Mouse (Mus musculus): Measurements from ENCODE around the gene Zfp26. TPM values are rescaled to one million over a fixed set of nuclear protein-coding genes. Genes with fewer than 3 reads are reported as not detected.

The Zfp26 gene
- polyA plus RNA-seq, 1 experiment: 0.08 TPM

GRCm38 (mm10) chr9:20466761-20467442 lies 6.9 kb upstream of the Zfp26 start:
- no peak for TF ChIP-seq GATA1 (IDR thresholded peaks at IDR 0.05; ENCODE audit: borderline replicate concordance, low read length)
- no peak for TF ChIP-seq FLI1 (IDR thresholded peaks at IDR 0.05; ENCODE audit: low read length)
- peaks cover 25% of the 10 kb centered on the region for H3K9me3 ChIP-seq
- H3K36me3 ChIP-seq (replicated peaks; ENCODE audit: low read length): peaks cover 33% of the 10 kb centered on the region
- H3K4me1 ChIP-seq: peaks cover 16% of the 10 kb centered on the region
- H3K27me3 ChIP-seq (replicated peaks): peaks cover 10% of the 10 kb centered on the region
- H3K4me3 ChIP-seq (replicated peaks): no peak overlapping the region

GRCm38 (mm10) chr9:20453647-20454046 lies 6.3 kb downstream of the Zfp26 start:
- H3K4me1 ChIP-seq: peaks cover 26% of the 10 kb centered on the region; the same call in 1 of the 2 replicates
- H3K9me3 ChIP-seq: no peaks in the 10 kb centered on the region
- H3K27me3 ChIP-seq (replicated peaks): no peaks in the 10 kb centered on the region
- no peak overlapping the region for H3K4me3 ChIP-seq (replicated peaks)
- H3K36me3 ChIP-seq (replicated peaks; ENCODE audit: low read length): peaks cover 74% of the 10 kb centered on the region
- TF ChIP-seq FLI1 (IDR thresholded peaks at IDR 0.05; ENCODE audit: low read length) (no peak), GATA1 (IDR thresholded peaks at IDR 0.05; ENCODE audit: borderline replicate concordance, low read length) (no peak)

GRCm38 (mm10) chr9:20451493-20451892 lies 8.5 kb downstream of the Zfp26 start:
- no peaks in the 10 kb centered on the region for H3K27me3 ChIP-seq (replicated peaks)
- peaks cover 7% of the 10 kb centered on the region; the same call in 1 of the 2 replicates for H3K4me1 ChIP-seq
- H3K9me3 ChIP-seq: no peaks in the 10 kb centered on the region
- peaks cover 72% of the 10 kb centered on the region for H3K36me3 ChIP-seq (replicated peaks; ENCODE audit: low read length)
- TF ChIP-seq FLI1 (IDR thresholded peaks at IDR 0.05; ENCODE audit: low read length): no peak
- TF ChIP-seq GATA1 (IDR thresholded peaks at IDR 0.05; ENCODE audit: borderline replicate concordance, low read length): no peak
- H3K4me3 ChIP-seq (replicated peaks): no peak overlapping the region

- H3K9me3 ChIP-seq: peaks cover 8% of the 10 kb centered on the region
- TF ChIP-seq GATA1 (IDR thresholded peaks at IDR 0.05; ENCODE audit: borderline replicate concordance, low read length) (no peak), FLI1 (IDR thresholded peaks at IDR 0.05; ENCODE audit: low read length) (no peak)
- no peaks in the 10 kb centered on the region for H3K4me1 ChIP-seq
- H3K4me3 ChIP-seq (replicated peaks): no peak overlapping the region
- peaks cover 95% of the 10 kb centered on the region for H3K36me3 ChIP-seq (replicated peaks; ENCODE audit: low read length)
- no peaks in the 10 kb centered on the region for H3K27me3 ChIP-seq (replicated peaks)
These were observed 16.7 kb downstream of the Zfp26 start for GRCm38 (mm10) chr9:20443183-20443783.

GRCm38 (mm10) chr9:20430004-20430403 lies 30.0 kb downstream of the Zfp26 start:
- no peaks in the 10 kb centered on the region for H3K9me3 ChIP-seq
- peaks cover 15% of the 10 kb centered on the region for H3K36me3 ChIP-seq (replicated peaks; ENCODE audit: low read length)
- no peak overlapping the region for H3K4me3 ChIP-seq (replicated peaks)
- no peaks in the 10 kb centered on the region for H3K4me1 ChIP-seq
- TF ChIP-seq FLI1 (IDR thresholded peaks at IDR 0.05; ENCODE audit: low read length): no peak
- no peak for TF ChIP-seq GATA1 (IDR thresholded peaks at IDR 0.05; ENCODE audit: borderline replicate concordance, low read length)
- H3K27me3 ChIP-seq (replicated peaks): no peaks in the 10 kb centered on the region

GRCm38 (mm10) chr9:20411460-20411859 lies 48.5 kb downstream of the Zfp26 start:
- no peak overlapping the region for H3K4me3 ChIP-seq (replicated peaks)
- no peaks in the 10 kb centered on the region for H3K36me3 ChIP-seq (replicated peaks; ENCODE audit: low read length)
- H3K27me3 ChIP-seq (replicated peaks): no peaks in the 10 kb centered on the region
- TF ChIP-seq FLI1 (IDR thresholded peaks at IDR 0.05; ENCODE audit: low read length): no peak
- TF ChIP-seq GATA1 (IDR thresholded peaks at IDR 0.05; ENCODE audit: borderline replicate concordance, low read length): no peak
- H3K4me1 ChIP-seq: no peaks in the 10 kb centered on the region
- no peaks in the 10 kb centered on the region for H3K9me3 ChIP-seq

- no peaks in the 10 kb centered on the region for H3K9me3 ChIP-seq
- no peaks in the 10 kb centered on the region for H3K36me3 ChIP-seq (replicated peaks; ENCODE audit: low read length)
- H3K27me3 ChIP-seq (replicated peaks): no peaks in the 10 kb centered on the region
- H3K4me3 ChIP-seq (replicated peaks): no peak overlapping the region
- H3K4me1 ChIP-seq: no peaks in the 10 kb centered on the region
- TF ChIP-seq GATA1 (IDR thresholded peaks at IDR 0.05; ENCODE audit: borderline replicate concordance, low read length): no peak
- no peak for TF ChIP-seq FLI1 (IDR thresholded peaks at IDR 0.05; ENCODE audit: low read length)
These were observed 50.6 kb downstream of the Zfp26 start for GRCm38 (mm10) chr9:20409319-20409718.

DNA sequence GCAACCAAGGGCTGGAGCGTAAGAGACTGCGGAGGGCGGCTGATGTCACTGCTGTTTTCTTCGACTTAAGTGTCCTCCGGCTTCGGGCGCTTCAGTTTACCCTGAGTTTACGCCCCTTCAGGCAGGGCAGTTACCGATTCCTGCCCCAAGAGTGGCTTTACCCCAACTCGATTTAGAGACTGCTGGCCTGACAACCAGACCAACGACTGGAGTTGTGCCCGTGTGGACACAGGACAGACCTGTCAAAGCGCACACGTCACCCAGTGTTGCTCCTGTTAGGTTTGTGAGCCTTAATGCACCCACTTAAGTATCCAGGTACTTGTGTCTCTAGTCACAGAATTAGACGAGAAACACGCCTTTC lies 74.6 kb downstream of the Zfp26 start:
- Histone ChIP-seq H3K4me1 (peaks cover 22% of the 10 kb centered on the region), H3K9me3 (peaks cover 22% of the 10 kb centered on the region), H3K36me3 (replicated peaks; ENCODE audit: low read length) (no peaks in the 10 kb centered on the region), H3K4me3 (replicated peaks) (peak overlapping the region; percentile 98), H3K27me3 (replicated peaks) (no peaks in the 10 kb centered on the region)
- TF ChIP-seq FLI1 (IDR thresholded peaks at IDR 0.05; ENCODE audit: low read length): no peak

DNA sequence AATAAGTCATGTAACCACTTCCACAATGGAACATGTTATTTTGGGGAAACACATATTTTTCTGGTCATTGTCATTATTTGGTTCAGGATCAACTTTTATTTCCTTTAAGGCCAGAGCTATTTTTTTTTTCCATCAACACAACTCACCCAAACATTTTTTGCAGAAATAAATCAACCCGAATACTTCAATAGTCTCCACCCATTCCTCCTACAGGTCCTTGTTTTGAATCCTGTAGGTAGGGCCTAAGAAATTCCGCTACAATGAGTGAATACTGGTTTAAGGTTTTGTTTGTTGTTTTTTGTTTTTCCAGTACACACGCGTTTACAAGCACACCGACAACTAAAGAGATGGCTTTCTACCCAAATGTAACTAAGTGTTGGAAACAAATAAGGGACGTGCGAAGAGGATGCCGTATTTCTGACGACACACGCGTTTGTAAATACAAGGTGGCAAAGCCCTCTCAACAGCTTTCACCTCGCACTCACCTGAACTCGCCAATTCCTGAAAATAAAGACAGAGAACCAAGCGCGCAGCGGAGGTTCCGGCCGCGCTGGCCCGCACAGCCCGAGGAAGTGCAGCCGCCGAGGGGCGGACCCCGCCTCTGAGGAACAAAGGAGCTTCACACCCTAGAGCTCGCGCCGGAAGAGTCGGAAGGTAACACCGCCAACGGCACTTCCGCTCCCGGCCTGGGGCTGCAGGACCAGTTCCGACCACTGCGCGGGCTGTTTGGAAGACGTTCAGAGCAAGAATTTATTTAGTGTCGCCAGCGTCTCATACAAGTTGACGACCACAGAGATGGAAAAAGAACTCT lies 75.2 kb downstream of the Zfp26 start, which contains the start of gene Zfp560:
TSS of gene Zfp560 (minus strand) at position 646 of the 811 bp plus-strand sequence.
- Histone ChIP-seq H3K4me3 (replicated peaks) (peak within 1 kb of the TSS; percentile 98), H3K9me3 (peaks cover 22% of the 10 kb centered on the region), H3K27me3 (replicated peaks) (no peaks in the 10 kb centered on the region), H3K4me1 (peaks cover 22% of the 10 kb centered on the region), H3K36me3 (replicated peaks; ENCODE audit: low read length) (no peaks in the 10 kb centered on the region)
- TF ChIP-seq FLI1 (IDR thresholded peaks at IDR 0.05; ENCODE audit: low read length) (no peak; the same call in 1 of the 2 replicates), GATA1 (IDR thresholded peaks at IDR 0.05; ENCODE audit: borderline replicate concordance, low read length) (no peak)

GRCm38 (mm10) chr9:20383659-20384058 lies 76.3 kb downstream of the Zfp26 start:
- no peaks in the 10 kb centered on the region for H3K36me3 ChIP-seq (replicated peaks; ENCODE audit: low read length)
- peaks cover 22% of the 10 kb centered on the region for H3K4me1 ChIP-seq
- no peaks in the 10 kb centered on the region for H3K27me3 ChIP-seq (replicated peaks)
- H3K9me3 ChIP-seq: peaks cover 17% of the 10 kb centered on the region
- no peak for TF ChIP-seq GATA1 (IDR thresholded peaks at IDR 0.05; ENCODE audit: borderline replicate concordance, low read length)
- no peak for TF ChIP-seq FLI1 (IDR thresholded peaks at IDR 0.05; ENCODE audit: low read length)
- peak overlapping the region; percentile 98 for H3K4me3 ChIP-seq (replicated peaks)

Other genes with a start within 250 kb of the Zfp26 start
- gene Olfr871, start 248.0 kb downstream of the Zfp26 start, polyA plus RNA-seq (2012; ENCODE audit: insufficient read depth, low replicate concordance): not detected in 2 replicates
- gene Olfr872, start 223.0 kb downstream of the Zfp26 start, polyA plus RNA-seq (2012; ENCODE audit: insufficient read depth, low replicate concordance): not detected in 2 replicates
- gene Olfr39, start 177.8 kb downstream of the Zfp26 start, polyA plus RNA-seq (2012; ENCODE audit: insufficient read depth, low replicate concordance): not detected in 2 replicates
- 0.34 TPM in 1 of 2 replicates, not detected in the other for gene Olfr873, start 161.6 kb downstream of the Zfp26 start, polyA plus RNA-seq (2012; ENCODE audit: insufficient read depth, low replicate concordance)
- not detected in 2 replicates for gene Olfr18, start 124.1 kb downstream of the Zfp26 start, polyA plus RNA-seq (2012; ENCODE audit: insufficient read depth, low replicate concordance)
- gene Zfp560, start 75.0 kb downstream of the Zfp26 start, polyA plus RNA-seq (2012; ENCODE audit: insufficient read depth, low replicate concordance): 1.4 TPM in 1 of 2 replicates, not detected in the other
- gene Zfp426, start 32.6 kb upstream of the Zfp26 start, polyA plus RNA-seq (2012; ENCODE audit: insufficient read depth, low replicate concordance): 0.37 and 1.2 TPM in 2 replicates
- 0.26 and 0.56 TPM in 2 replicates for gene Zfp266, start 61.3 kb upstream of the Zfp26 start, polyA plus RNA-seq (2012; ENCODE audit: insufficient read depth, low replicate concordance)
- 1.6 TPM in 1 of 2 replicates, not detected in the other for gene Zfp846, start 121.1 kb upstream of the Zfp26 start, polyA plus RNA-seq (2012; ENCODE audit: insufficient read depth, low replicate concordance)
- 15.3 TPM in 1 of 2 replicates, not detected in the other for gene Ubl5, start 182.7 kb upstream of the Zfp26 start, polyA plus RNA-seq (2012; ENCODE audit: insufficient read depth, low replicate concordance)
- 20.8 and 31.8 TPM in 2 replicates for gene Fbxl12, start 184.6 kb upstream of the Zfp26 start, polyA plus RNA-seq (2012; ENCODE audit: insufficient read depth, low replicate concordance)
- 8.5 and 31.8 TPM in 2 replicates for gene Pin1, start 191.9 kb upstream of the Zfp26 start, polyA plus RNA-seq (2012; ENCODE audit: insufficient read depth, low replicate concordance)